Mouse (Mus musculus): ENCODE results near the gene Cdkl3. TPM values are rescaled to one million over a fixed set of nuclear protein-coding genes. Genes with fewer than 3 reads are reported as not detected.

Gene Cdkl3
- total and polyA plus RNA-seq, 2 experiments from 2014 or later: 23.8 to 53.2 TPM

- no peak overlapping the region for H3K4me2 ChIP-seq (ENCODE audit: low read depth, low read length, poor library complexity, severe bottlenecking)
- ATAC-seq (ENCODE audit: low FRiP score) (no peak), DNase-seq (ENCODE audit: low spot score) (no peak)
- no peak overlapping the region for H3K9ac ChIP-seq (replicated peaks; ENCODE audit: low read length, poor library complexity, severe bottlenecking)
- H3K27me3 ChIP-seq (ENCODE audit: insufficient read depth, low read length): no peaks in the 10 kb centered on the region
- TF ChIP-seq CTCF (IDR thresholded peaks at IDR 0.05): no peak
- no peak overlapping the region for H3K27ac ChIP-seq (ENCODE audit: low read depth, low read length)
- no peaks in the 10 kb centered on the region for H3K36me3 ChIP-seq (ENCODE audit: insufficient read depth, low read length)
- no peak overlapping the region for H3K4me3 ChIP-seq (ENCODE audit: low read depth, low read length)
- WGBS: 93% methylated on average over 8 of the region's 8 CpGs
- H3K9me3 ChIP-seq (ENCODE audit: low read length): no peaks in the 10 kb centered on the region
- no peaks in the 10 kb centered on the region for H3K4me1 ChIP-seq (ENCODE audit: insufficient read depth, low read length)
Observed at GRCm38 (mm10) chr11:51961761-51962160, 42.3 kb upstream of the Cdkl3 start.

- Histone ChIP-seq H3K36me3 (ENCODE audit: insufficient read depth, low read length) (no peaks in the 10 kb centered on the region), H3K4me1 (ENCODE audit: insufficient read depth, low read length) (no peaks in the 10 kb centered on the region), H3K4me3 (ENCODE audit: low read depth, low read length) (no peak overlapping the region), H3K27me3 (ENCODE audit: insufficient read depth, low read length) (no peaks in the 10 kb centered on the region), H3K4me2 (ENCODE audit: low read depth, low read length, poor library complexity, severe bottlenecking) (no peak overlapping the region), H3K9me3 (ENCODE audit: low read length) (no peaks in the 10 kb centered on the region), H3K27ac (ENCODE audit: low read depth, low read length) (no peak overlapping the region), H3K9ac (replicated peaks; ENCODE audit: low read length, poor library complexity, severe bottlenecking) (no peak overlapping the region)
- TF ChIP-seq CTCF (IDR thresholded peaks at IDR 0.05): no peak
- DNase-seq (ENCODE audit: low spot score) (no peak), ATAC-seq (ENCODE audit: low FRiP score) (no peak)
- 92% methylated on average over 7 of the region's 7 CpGs for WGBS
Observed at GRCm38 (mm10) chr11:51962277-51962676, 41.7 kb upstream of the Cdkl3 start.

GRCm38 (mm10) chr11:51966651-51967050, 37.4 kb upstream of the Cdkl3 start:
- peaks cover 10% of the 10 kb centered on the region for H3K36me3 ChIP-seq (ENCODE audit: insufficient read depth, low read length)
- no peaks in the 10 kb centered on the region for H3K27me3 ChIP-seq (ENCODE audit: insufficient read depth, low read length)
- 83% methylated on average over 5 of the region's 5 CpGs for WGBS
- no peak for TF ChIP-seq CTCF (IDR thresholded peaks at IDR 0.05)
- H3K27ac ChIP-seq (ENCODE audit: low read depth, low read length): no peak overlapping the region
- no peaks in the 10 kb centered on the region for H3K9me3 ChIP-seq (ENCODE audit: low read length)
- no peak overlapping the region for H3K4me3 ChIP-seq (ENCODE audit: low read depth, low read length)
- H3K9ac ChIP-seq (replicated peaks; ENCODE audit: low read length, poor library complexity, severe bottlenecking): no peak overlapping the region
- H3K4me1 ChIP-seq (ENCODE audit: insufficient read depth, low read length): 0 out of 2 replicates have a peak, but pooled peaks cover 5% of the 10 kb centered on the region
- H3K4me2 ChIP-seq (ENCODE audit: low read depth, low read length, poor library complexity, severe bottlenecking): no peak overlapping the region
- DNase-seq (ENCODE audit: low spot score): no peak
- no peak for ATAC-seq (ENCODE audit: low FRiP score)

DNA sequence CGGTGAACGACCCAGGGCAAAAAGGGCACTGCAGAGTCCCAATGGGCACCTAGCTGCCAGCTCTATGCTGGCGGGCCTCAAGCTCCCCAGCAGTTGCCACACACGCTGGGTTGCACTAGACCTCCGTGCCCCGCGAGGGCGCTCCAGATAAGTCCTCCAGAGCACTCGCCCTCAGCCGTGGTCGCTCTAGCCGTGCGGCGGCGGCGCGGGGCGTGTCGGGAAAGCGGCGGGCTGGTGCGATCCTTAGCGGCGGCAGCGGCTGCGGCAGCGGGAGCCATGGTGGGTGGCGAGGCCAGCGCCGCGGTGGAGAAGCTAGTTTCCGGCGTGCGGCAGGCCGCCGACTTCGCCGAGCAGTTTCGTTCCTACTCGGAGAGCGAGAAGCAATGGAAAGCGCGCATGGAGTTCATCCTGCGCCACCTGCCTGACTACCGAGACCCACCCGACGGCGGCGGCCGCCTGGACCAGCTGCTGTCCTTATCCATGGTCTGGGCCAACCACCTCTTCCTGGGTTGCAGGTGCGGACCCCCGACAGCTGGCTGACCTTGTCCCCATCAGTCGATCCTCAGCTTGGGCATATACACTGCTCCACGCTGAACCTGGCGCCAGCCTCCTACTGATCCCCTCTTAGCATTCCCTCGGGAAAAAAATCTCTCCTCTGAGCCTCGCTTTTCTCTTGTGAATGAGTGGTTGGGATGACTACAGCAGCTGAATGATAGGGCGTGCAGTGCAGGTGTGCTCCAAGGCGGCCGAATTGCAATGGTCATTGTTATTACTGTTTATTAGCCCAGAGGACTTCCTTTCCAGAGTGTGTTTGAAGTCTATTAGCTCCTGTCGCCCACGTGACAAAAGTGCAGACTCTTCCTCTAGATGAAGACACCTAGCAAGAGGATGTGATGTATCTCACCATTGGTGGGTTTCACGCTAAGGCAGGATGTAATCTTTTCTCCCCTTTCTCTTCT, 36.3 kb upstream of the Cdkl3 start, which contains the start of gene Cdkn2aipnl:
Cdkn2aipnl (plus strand) TSS at position 219 of the 959 bp plus-strand sequence.
- 3% methylated on average over 63 of the region's 63 CpGs for WGBS
- peak; percentile 94 for ATAC-seq (ENCODE audit: low FRiP score)
- peak within 1 kb of the TSS; percentile 57 for H3K4me3 ChIP-seq (ENCODE audit: low read depth, low read length)

DNA sequence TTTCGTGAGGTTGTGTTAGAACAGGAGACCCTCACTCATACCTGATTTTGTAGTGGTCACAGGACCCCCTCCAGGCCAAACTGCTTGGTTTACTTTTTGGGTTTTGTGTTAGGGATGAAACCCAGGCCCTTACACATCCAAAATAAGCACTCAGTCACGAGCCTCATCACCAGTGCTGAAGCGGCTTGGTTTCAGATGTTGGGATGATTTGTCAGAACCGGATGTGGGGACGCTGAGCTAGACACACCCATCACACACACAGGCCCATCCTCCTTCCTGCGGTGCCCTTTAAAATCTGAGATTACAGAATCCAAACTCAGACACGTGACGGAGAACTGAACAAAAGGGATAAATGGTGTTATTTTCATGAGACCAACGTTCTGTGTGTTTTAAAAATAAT, 35.1 kb upstream of the Cdkl3 start:
- no peak overlapping the region for H3K4me3 ChIP-seq (ENCODE audit: low read depth, low read length)
- ATAC-seq (ENCODE audit: low FRiP score) (no peak), DNase-seq (ENCODE audit: low spot score) (no peak)
- H3K9me3 ChIP-seq (ENCODE audit: low read length): no peaks in the 10 kb centered on the region
- peak overlapping the region; percentile 87; the same call in 1 of the 2 replicates for H3K4me2 ChIP-seq (ENCODE audit: low read depth, low read length, poor library complexity, severe bottlenecking)
- no peak overlapping the region for H3K9ac ChIP-seq (replicated peaks; ENCODE audit: low read length, poor library complexity, severe bottlenecking)
- WGBS: 94% methylated on average over 9 of the region's 9 CpGs
- H3K4me1 ChIP-seq (ENCODE audit: insufficient read depth, low read length): 0 out of 2 replicates have a peak, but pooled peaks cover 5% of the 10 kb centered on the region
- TF ChIP-seq CTCF (IDR thresholded peaks at IDR 0.05): no peak
- H3K27me3 ChIP-seq (ENCODE audit: insufficient read depth, low read length): no peaks in the 10 kb centered on the region
- H3K27ac ChIP-seq (ENCODE audit: low read depth, low read length): no peak overlapping the region
- H3K36me3 ChIP-seq (ENCODE audit: insufficient read depth, low read length): peaks cover 25% of the 10 kb centered on the region

More for the DNA sequence above, 36.3 kb upstream of the Cdkl3 start, which contains the start of gene Cdkn2aipnl:
- H3K9ac ChIP-seq (replicated peaks; ENCODE audit: low read length, poor library complexity, severe bottlenecking): peak within 1 kb of the TSS; percentile 66
- 0 out of 2 replicates have a peak, but pooled peaks cover 5% of the 10 kb centered on the region for H3K4me1 ChIP-seq (ENCODE audit: insufficient read depth, low read length)
- peak; percentile 92 for TF ChIP-seq CTCF (IDR thresholded peaks at IDR 0.05)
- peak within 1 kb of the TSS; percentile 87 for H3K4me2 ChIP-seq (ENCODE audit: low read depth, low read length, poor library complexity, severe bottlenecking)
- H3K27ac ChIP-seq (ENCODE audit: low read depth, low read length): peak within 1 kb of the TSS; percentile 51
- peak; percentile 96 for DNase-seq (ENCODE audit: low spot score)
- H3K36me3 ChIP-seq (ENCODE audit: insufficient read depth, low read length): peaks cover 21% of the 10 kb centered on the region
- no peaks in the 10 kb centered on the region for H3K9me3 ChIP-seq (ENCODE audit: low read length)
- no peaks in the 10 kb centered on the region for H3K27me3 ChIP-seq (ENCODE audit: insufficient read depth, low read length)

- WGBS: 97% methylated on average over 2 of the region's 2 CpGs
- Histone ChIP-seq H3K27ac (ENCODE audit: low read depth, low read length) (no peak overlapping the region), H3K4me1 (ENCODE audit: insufficient read depth, low read length) (0 out of 2 replicates have a peak, but pooled peaks cover 5% of the 10 kb centered on the region), H3K36me3 (ENCODE audit: insufficient read depth, low read length) (peaks cover 25% of the 10 kb centered on the region), H3K4me2 (ENCODE audit: low read depth, low read length, poor library complexity, severe bottlenecking) (no peak overlapping the region), H3K4me3 (ENCODE audit: low read depth, low read length) (no peak overlapping the region), H3K27me3 (ENCODE audit: insufficient read depth, low read length) (no peaks in the 10 kb centered on the region), H3K9ac (replicated peaks; ENCODE audit: low read length, poor library complexity, severe bottlenecking) (no peak overlapping the region), H3K9me3 (ENCODE audit: low read length) (no peaks in the 10 kb centered on the region)
- DNase-seq (ENCODE audit: low spot score) (no peak), ATAC-seq (ENCODE audit: low FRiP score) (no peak)
- TF ChIP-seq CTCF (IDR thresholded peaks at IDR 0.05): peak; percentile 27; the same call in 1 of the 2 replicates
Observed at GRCm38 (mm10) chr11:51969511-51969910, 34.5 kb upstream of the Cdkl3 start.
